Mouse (Mus musculus) megakaryocyte, embryonic 14.5 days (primary cell): ENCODE results near the gene Fam204a.

ENCODE experiments used
- FLI1 ChIP-seq: IDR thresholded peaks from 2 replicates; pipeline ENCODE4 v1.6.1; 2012; ENCODE audit warnings: low read length, inconsistent platforms, mixed read lengths
- GATA1 ChIP-seq: IDR thresholded peaks from 3 replicates; pipeline ENCODE4 v1.6.1; 2012; ENCODE audit warnings: mixed read lengths, low read length, inconsistent platforms, borderline replicate concordance

- TF ChIP-seq GATA1 = no peak
- no peak for TF ChIP-seq FLI1
Observed at GRCm38 (mm10) chr19:60155266-60155665, 71.2 kb downstream of the Fam204a start.
